Mouse (Mus musculus) macrophage (primary cell): ENCODE results near the gene 9530068E07Rik. TPM values are rescaled to one million over a fixed set of nuclear protein-coding genes. Genes with fewer than 3 reads are reported as not detected.
"Not testable (repeated sequence)": the region's sequence is repeated elsewhere in the genome, so short reads cannot be mapped to it uniquely, and the experiment has no call there.

Source experiments
- H3K27ac ChIP-seq: fragments of 350-480 bp; formaldehyde crosslinking; 2 replicates; pipeline ENCODE4 v1.9.0; 2021
- H3K36me3 ChIP-seq: fragments of 350-480 bp; formaldehyde crosslinking; 2 replicates; pipeline ENCODE4 v1.9.0; 2021; ENCODE audit errors: inconsistent target
- H3K4me3 ChIP-seq: fragments of 350-480 bp; formaldehyde crosslinking; 2 replicates; pipeline ENCODE4 v1.9.0; 2021; ENCODE audit errors: inconsistent target
- H3K79me2 ChIP-seq: fragments of 350-480 bp; formaldehyde crosslinking; 2 replicates; pipeline ENCODE4 v1.9.0; 2021; ENCODE audit errors: inconsistent target
- WGBS: methylation state at CpG from one replicate; pipeline ENCODE4 v1.1.7; 2026; ENCODE audit warnings: inconsistent platforms; ENCODE audit not compliant: missing documents; 5-methylcytosine and 5-hydroxymethylcytosine counted together
- polyA plus RNA-seq: library from polyadenylated mRNA; stranded (reverse); fragments of 250-400 nt; gene quantifications from 3 replicates; pipeline ENCODE4 v1.2.4, GENCODE M21; 2018; ENCODE audit warnings: inconsistent platforms

9530068E07Rik gene
- polyA plus RNA-seq, 1 experiment from 2014 or later = 126 TPM

DNA sequence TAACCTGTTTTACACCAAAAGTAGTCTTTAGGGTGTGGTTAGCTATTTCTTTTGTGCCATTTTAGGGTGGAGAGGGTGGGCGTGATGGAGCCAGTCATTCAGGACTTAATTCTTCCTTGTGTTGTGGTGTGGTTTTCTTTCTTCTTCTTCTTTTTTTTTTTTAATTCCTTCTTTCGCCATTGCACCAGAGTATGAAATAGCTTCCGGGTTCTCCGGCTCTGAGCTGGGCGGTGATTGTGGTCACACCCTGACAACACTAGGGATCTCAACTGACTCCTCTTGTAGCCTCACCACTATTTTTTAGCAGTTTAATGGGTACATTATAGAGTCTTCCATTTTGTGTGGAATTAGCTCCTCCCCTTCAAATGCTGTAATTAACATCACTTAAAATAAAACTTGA is 7.2 kb upstream of the 9530068E07Rik start:
- WGBS = 15% methylated on average over 4 of the region's 5 CpGs
- H3K36me3 ChIP-seq = peaks cover 33% of the 10 kb centered on the region
- H3K4me3 ChIP-seq, H3K79me2 ChIP-seq, H3K27ac ChIP-seq: not testable (repeated sequence)

DNA sequence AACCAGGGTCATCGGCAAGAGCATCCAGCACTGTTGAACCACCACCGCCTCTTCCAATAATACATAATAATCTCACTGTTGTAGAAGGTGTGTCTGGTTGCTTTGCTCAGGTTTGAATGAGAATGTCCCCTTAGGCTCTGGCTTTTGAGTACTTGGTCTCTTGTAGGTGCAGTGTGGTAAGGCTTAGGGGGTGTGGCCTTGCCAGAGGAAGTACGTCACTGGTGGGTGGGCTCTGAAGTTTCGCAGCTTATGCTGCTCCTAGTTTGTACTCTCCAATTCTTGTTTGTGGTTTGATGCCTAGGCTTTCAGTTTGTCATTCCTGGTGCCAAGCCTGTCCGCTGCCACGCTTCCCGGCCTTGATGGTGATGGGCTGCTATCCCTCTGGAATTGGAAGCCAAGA is 6.3 kb upstream of the 9530068E07Rik start:
- H3K4me3 ChIP-seq = no peak overlapping the region
- no peaks in the 10 kb centered on the region for H3K79me2 ChIP-seq
- H3K36me3 ChIP-seq = peaks cover 27% of the 10 kb centered on the region
- H3K27ac ChIP-seq = no peak overlapping the region
- WGBS = 81% methylated on average over 5 of the region's 7 CpGs

DNA sequence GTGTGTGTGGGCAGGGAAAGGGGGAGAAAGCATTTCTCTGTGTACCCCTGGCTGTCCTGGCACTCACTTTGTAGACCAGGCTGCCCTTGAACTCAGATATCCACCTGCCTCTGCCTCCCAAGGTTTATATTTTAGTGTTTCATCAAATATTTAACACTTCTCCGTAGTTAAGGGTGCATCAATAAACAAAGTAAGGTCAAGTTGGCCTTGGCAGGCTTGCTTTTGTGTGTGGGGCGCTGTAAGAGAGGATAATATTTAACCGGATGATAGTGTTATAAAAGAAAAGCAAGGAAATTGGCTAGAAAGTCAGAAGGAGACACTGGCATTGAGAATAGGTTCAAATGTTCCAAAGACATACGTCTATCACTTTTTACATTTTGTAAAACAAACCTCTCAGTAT is 1.7 kb upstream of the 9530068E07Rik start:
- Histone ChIP-seq H3K27ac (no peak overlapping the region), H3K79me2 (peaks cover 30% of the 10 kb centered on the region), H3K4me3 (no peak overlapping the region), H3K36me3 (no peaks in the 10 kb centered on the region)
- 93% methylated on average over 4 of the region's 4 CpGs for WGBS

GRCm38 (mm10) chr11:52395343-52395742 is 885 bp upstream of the 9530068E07Rik start:
- peaks cover 38% of the 10 kb centered on the region for H3K79me2 ChIP-seq
- no peak overlapping the region for H3K4me3 ChIP-seq
- H3K36me3 ChIP-seq = no peaks in the 10 kb centered on the region
- H3K27ac ChIP-seq = no peak overlapping the region
- WGBS = 74% methylated on average over 4 of the region's 4 CpGs

DNA sequence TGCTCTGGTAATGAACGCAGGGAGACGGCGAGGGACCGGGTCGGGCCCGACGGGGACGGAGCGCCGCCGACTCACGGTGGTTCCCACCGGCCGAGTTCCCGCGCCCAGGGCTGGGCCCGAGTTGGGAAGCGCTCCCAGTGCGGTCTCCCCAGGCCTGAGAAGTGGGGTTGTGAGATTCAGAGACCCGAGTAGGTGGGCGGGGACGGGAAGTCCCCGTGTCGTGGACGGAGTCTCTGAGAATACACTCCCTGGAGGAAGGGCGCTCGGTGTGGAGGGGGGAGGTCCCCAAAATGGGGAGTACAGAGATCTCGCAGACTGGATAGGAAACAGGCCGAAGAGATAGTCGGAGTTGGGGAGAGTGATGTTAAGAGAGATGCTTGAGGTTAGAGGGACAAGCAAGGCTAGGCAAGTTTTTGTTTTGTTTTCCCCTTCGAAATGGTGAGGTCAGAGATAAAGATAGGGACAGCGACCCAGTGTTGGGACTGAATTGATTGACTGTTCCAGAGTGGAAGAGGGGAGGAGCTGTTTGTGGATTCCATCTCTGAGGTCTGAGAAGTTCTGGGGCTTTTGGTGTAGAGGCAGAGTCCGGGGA is 465 bp downstream of the 9530068E07Rik start:
- Histone ChIP-seq H3K36me3 (no peaks in the 10 kb centered on the region), H3K79me2 (peaks cover 52% of the 10 kb centered on the region), H3K27ac (peak overlapping the region; percentile 60), H3K4me3 (peak overlapping the region; percentile 89)
- WGBS = 3% methylated on average over 33 of the region's 33 CpGs

- H3K27ac ChIP-seq = peak overlapping the region; percentile 60; the same call in 1 of the 2 replicates
These were observed 1.3 kb downstream of the 9530068E07Rik start for GRCm38 (mm10) chr11:52397385-52397987.

GRCm38 (mm10) chr11:52401476-52401875 is 5.2 kb downstream of the 9530068E07Rik start:
- WGBS = 84% methylated on average over 2 of the region's 2 CpGs
- Histone ChIP-seq H3K79me2 (peaks cover 85% of the 10 kb centered on the region), H3K36me3 (peaks cover 39% of the 10 kb centered on the region; the same call in 1 of the 2 replicates), H3K27ac (no peak overlapping the region), H3K4me3 (no peak overlapping the region)

More at GRCm38 (mm10) chr11:52397385-52397987, 1.3 kb downstream of the 9530068E07Rik start:
- 0 out of 2 replicates have a peak, but pooled peaks cover 4% of the 10 kb centered on the region for H3K36me3 ChIP-seq
- H3K4me3 ChIP-seq = peak overlapping the region; percentile 89
- WGBS = 54% methylated on average over 3 of the region's 4 CpGs
- peaks cover 60% of the 10 kb centered on the region for H3K79me2 ChIP-seq

- H3K79me2 ChIP-seq = peaks cover 75% of the 10 kb centered on the region
- H3K27ac ChIP-seq = no peak overlapping the region
- H3K4me3 ChIP-seq = no peak overlapping the region
- 100% methylated on average over 1 of the region's 1 CpGs for WGBS
- peaks cover 50% of the 10 kb centered on the region for H3K36me3 ChIP-seq
These were observed 6.3 kb downstream of the 9530068E07Rik start for GRCm38 (mm10) chr11:52402566-52402965.

DNA sequence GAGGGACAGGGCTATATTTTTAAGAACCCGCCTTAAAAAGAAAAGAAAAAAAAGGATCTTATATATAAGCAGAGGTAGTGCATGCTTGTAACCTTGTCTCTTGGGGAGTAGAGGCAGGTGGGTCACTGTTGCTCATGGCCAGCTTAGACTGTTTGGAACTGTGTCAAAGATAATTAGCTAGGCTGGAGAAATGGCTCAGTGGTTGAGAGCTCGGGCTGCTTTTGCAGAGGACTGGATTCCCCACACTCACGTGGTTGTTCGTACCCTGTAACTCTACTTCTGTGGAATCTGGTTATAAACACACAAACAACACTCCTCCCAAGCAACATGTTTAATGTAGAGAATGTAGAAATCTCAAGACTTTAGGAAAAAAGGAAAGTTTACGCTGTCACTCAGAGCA is 8.0 kb downstream of the 9530068E07Rik start:
- Histone ChIP-seq H3K79me2 (peaks cover 58% of the 10 kb centered on the region), H3K4me3 (no peak overlapping the region), H3K36me3 (peaks cover 65% of the 10 kb centered on the region), H3K27ac (no peak overlapping the region)
- 97% methylated on average over 3 of the region's 5 CpGs for WGBS

DNA sequence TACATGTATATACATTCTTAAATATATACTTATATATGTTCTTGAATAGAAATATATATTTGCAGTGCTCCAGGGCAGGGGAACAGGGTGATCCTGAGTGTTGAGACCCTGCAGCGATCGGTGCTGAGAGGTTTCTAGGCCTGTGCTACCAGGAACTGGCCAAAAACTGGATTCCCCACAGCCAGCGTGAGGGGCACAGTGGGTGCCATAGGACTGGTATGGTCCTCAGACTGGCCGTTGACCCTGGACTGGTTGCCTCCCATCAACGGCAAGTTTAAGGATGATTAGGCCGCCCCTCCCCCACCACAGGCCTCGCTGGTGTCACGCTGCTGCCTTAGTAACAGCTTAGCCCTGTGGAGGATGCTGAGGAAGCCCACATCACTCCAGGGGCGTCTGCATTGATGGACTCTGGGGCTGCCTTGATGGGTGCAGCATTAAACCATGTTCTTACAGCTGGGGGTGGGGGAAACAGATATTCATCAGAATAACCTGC is 9.0 kb downstream of the 9530068E07Rik start:
- Histone ChIP-seq H3K27ac (no peak overlapping the region), H3K79me2 (peaks cover 48% of the 10 kb centered on the region), H3K36me3 (peaks cover 65% of the 10 kb centered on the region), H3K4me3 (no peak overlapping the region)
- 95% methylated on average over 9 of the region's 9 CpGs for WGBS

- 88% methylated on average over 5 of the region's 5 CpGs for WGBS
- H3K36me3 ChIP-seq = peaks cover 45% of the 10 kb centered on the region
- no peak overlapping the region for H3K27ac ChIP-seq
- H3K4me3 ChIP-seq = no peak overlapping the region
- H3K79me2 ChIP-seq = peaks cover 7% of the 10 kb centered on the region; the same call in 1 of the 2 replicates
These were observed 13.1 kb downstream of the 9530068E07Rik start for GRCm38 (mm10) chr11:52409316-52409715.

DNA sequence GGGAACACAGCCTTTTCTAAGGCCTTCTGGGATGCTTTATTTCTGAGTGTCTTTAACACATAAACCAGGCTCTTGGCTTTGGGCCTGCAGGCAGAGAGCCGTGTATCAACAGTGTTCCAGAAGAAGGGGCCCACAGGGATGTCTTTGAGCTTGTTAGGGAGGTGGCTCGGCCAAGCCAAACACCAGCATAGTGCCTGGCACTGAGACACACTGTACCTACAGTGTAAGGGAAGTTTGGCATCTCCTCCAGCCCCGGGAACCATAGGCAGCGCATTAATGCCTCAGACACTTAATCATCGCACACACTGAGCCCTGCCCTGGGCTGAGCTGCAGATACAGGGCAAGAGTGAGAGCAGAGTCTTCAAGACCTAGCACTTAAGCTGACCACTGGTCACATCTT is 22.1 kb downstream of the 9530068E07Rik start:
- H3K27ac ChIP-seq = no peak overlapping the region
- H3K79me2 ChIP-seq = no peaks in the 10 kb centered on the region
- WGBS = 95% methylated on average over 5 of the region's 5 CpGs
- no peak overlapping the region for H3K4me3 ChIP-seq
- no peaks in the 10 kb centered on the region for H3K36me3 ChIP-seq

DNA sequence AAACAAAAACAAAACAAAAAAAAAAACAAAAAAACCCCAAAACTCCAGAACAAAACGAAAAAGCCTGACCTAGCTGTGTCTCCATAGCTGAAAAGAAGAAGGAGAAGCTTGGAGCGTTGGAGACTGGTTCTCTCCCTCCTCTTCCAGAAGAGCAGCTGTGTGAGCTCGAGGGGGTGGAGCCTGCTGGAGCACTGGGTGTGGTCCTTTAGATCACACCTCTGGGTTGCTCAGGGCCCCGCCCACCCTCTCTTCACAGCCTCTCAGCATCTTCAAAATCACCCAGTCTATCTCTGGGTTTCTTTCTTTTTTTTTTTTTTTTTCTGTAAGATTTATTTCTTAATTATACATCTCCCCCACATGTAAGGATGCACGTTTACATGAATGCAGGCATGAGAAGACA is 23.0 kb downstream of the 9530068E07Rik start:
- Histone ChIP-seq H3K27ac (no peak overlapping the region), H3K79me2 (no peaks in the 10 kb centered on the region), H3K36me3 (no peaks in the 10 kb centered on the region), H3K4me3 (no peak overlapping the region)
- 57% methylated on average over 5 of the region's 5 CpGs for WGBS

- H3K36me3 ChIP-seq = no peaks in the 10 kb centered on the region
- no peaks in the 10 kb centered on the region for H3K79me2 ChIP-seq
- no peak overlapping the region for H3K27ac ChIP-seq
- WGBS = 79% methylated on average over 7 of the region's 7 CpGs
- no peak overlapping the region for H3K4me3 ChIP-seq
These were observed 23.6 kb downstream of the 9530068E07Rik start for GRCm38 (mm10) chr11:52419861-52420260.

- H3K79me2 ChIP-seq = no peaks in the 10 kb centered on the region
- H3K4me3 ChIP-seq = no peak overlapping the region
- no peaks in the 10 kb centered on the region for H3K36me3 ChIP-seq
- 76% methylated on average over 12 of the region's 12 CpGs for WGBS
- no peak overlapping the region for H3K27ac ChIP-seq
These were observed 24.2 kb downstream of the 9530068E07Rik start for GRCm38 (mm10) chr11:52420296-52421052.
